Comparison of ENCODE assay signal across 8 mouse cellular contexts in genomic region chr6:52417439-52418124, GRCm38 (mm10).
DNase-seq lines count a peak whose midpoint lies in the region; ATAC-seq lines count a peak whose summit lies in the region.

No protein-coding gene starts in this region.

- no peak overlapping the region for H3K27ac ChIP-seq in forebrain, embryonic 15.5 days (replicated peaks)
- H3K27ac ChIP-seq in forebrain, embryonic 10.5 days: no peak overlapping the region
- H3K27ac ChIP-seq in limb, embryonic 10.5 days: no peak overlapping the region
- peak overlapping the region; percentile 82 for H3K27ac ChIP-seq in stomach, embryonic 16.5 days (ENCODE audit: low read length)
- no peak overlapping the region for H3K27ac ChIP-seq in liver, embryonic 11.5 days (ENCODE audit: low read depth, low read length)

- no peak overlapping the region for H3K9ac ChIP-seq in forebrain, embryonic 15.5 days (replicated peaks)
- H3K9ac ChIP-seq in stomach, embryonic 16.5 days (ENCODE audit: low read length): no peak overlapping the region
- H3K9ac ChIP-seq in liver, embryonic 11.5 days (ENCODE audit: low read depth, low read length): no peak overlapping the region

- no peak overlapping the region for H3K4me2 ChIP-seq in forebrain, embryonic 15.5 days (replicated peaks)
- H3K4me2 ChIP-seq in stomach, embryonic 16.5 days (ENCODE audit: low read depth, low read length): 0 out of 2 replicates have a peak overlapping the region, but pooled peaks have one; percentile 8
- H3K4me2 ChIP-seq in liver, embryonic 11.5 days: no peak overlapping the region

- no peaks in the 10 kb centered on the region for H3K36me3 ChIP-seq in forebrain, embryonic 15.5 days
- no peaks in the 10 kb centered on the region for H3K36me3 ChIP-seq in forebrain, embryonic 10.5 days (replicated peaks)
- no peaks in the 10 kb centered on the region for H3K36me3 ChIP-seq in limb, embryonic 10.5 days
- H3K36me3 ChIP-seq in stomach, embryonic 16.5 days (ENCODE audit: control insufficient read depth, insufficient read depth, low read length): no peaks in the 10 kb centered on the region
- no peaks in the 10 kb centered on the region for H3K36me3 ChIP-seq in liver, embryonic 11.5 days (ENCODE audit: control insufficient read depth, insufficient read depth, low read length)

- DNase-seq in forebrain, embryonic 10.5 days (ENCODE audit: extremely low spot score, low spot score): no peak
- DNase-seq in urinary bladder, postnatal 14 days (ENCODE audit: low spot score): peak; percentile 79
- DNase-seq in urinary bladder, adult 2 months (ENCODE audit: low spot score): no peak
- DNase-seq in limb, embryonic 10.5 days (ENCODE audit: low spot score): peak; percentile 57
- no peak for DNase-seq in liver, embryonic 11.5 days (ENCODE audit: low spot score)
- DNase-seq in spleen, postnatal 10 days (ENCODE audit: low spot score in 2 of 2): no peak

- no peaks in the 10 kb centered on the region for H3K9me3 ChIP-seq in forebrain, embryonic 15.5 days
- no peaks in the 10 kb centered on the region for H3K9me3 ChIP-seq in forebrain, embryonic 10.5 days
- no peaks in the 10 kb centered on the region for H3K9me3 ChIP-seq in limb, embryonic 10.5 days (replicated peaks)
- no peaks in the 10 kb centered on the region for H3K9me3 ChIP-seq in stomach, embryonic 16.5 days (replicated peaks; ENCODE audit: control insufficient read depth, low read length)
- H3K9me3 ChIP-seq in liver, embryonic 11.5 days (ENCODE audit: control insufficient read depth, low read length): no peaks in the 10 kb centered on the region

- H3K4me1 ChIP-seq in forebrain, embryonic 15.5 days: peaks cover 17% of the 10 kb centered on the region
- H3K4me1 ChIP-seq in forebrain, embryonic 10.5 days: peaks cover 29% of the 10 kb centered on the region
- peaks cover 34% of the 10 kb centered on the region for H3K4me1 ChIP-seq in limb, embryonic 10.5 days
- peaks cover 12% of the 10 kb centered on the region; the same call in 1 of the 2 replicates for H3K4me1 ChIP-seq in stomach, embryonic 16.5 days (ENCODE audit: control insufficient read depth, insufficient read depth, low read length)
- H3K4me1 ChIP-seq in liver, embryonic 11.5 days (replicated peaks; ENCODE audit: control insufficient read depth, insufficient read depth, low read length): no peaks in the 10 kb centered on the region

- 23% methylated on average over 10 of the region's 10 CpGs for WGBS in forebrain, embryonic 15.5 days
- WGBS in forebrain, embryonic 10.5 days: 64% methylated on average over 10 of the region's 10 CpGs
- WGBS in limb, embryonic 10.5 days: 26% methylated on average over 10 of the region's 10 CpGs
- 18% methylated on average over 10 of the region's 10 CpGs for WGBS in stomach, embryonic 16.5 days
- 65% methylated on average over 10 of the region's 10 CpGs for WGBS in liver, embryonic 11.5 days

- peak; percentile 57; the same call in 1 of the 2 replicates for ATAC-seq in forebrain, embryonic 15.5 days (replicated peaks)
- peak; percentile 86 for ATAC-seq in stomach, embryonic 16.5 days (ENCODE audit: insufficient read depth, low FRiP score)
- ATAC-seq in liver, embryonic 11.5 days (replicated peaks; ENCODE audit: low FRiP score): no peak

- peaks cover 3% of the 10 kb centered on the region; the same call in 1 of the 2 replicates for H3K27me3 ChIP-seq in forebrain, embryonic 15.5 days
- no peaks in the 10 kb centered on the region for H3K27me3 ChIP-seq in forebrain, embryonic 10.5 days (ENCODE audit: poor library complexity, severe bottlenecking)
- H3K27me3 ChIP-seq in limb, embryonic 10.5 days (ENCODE audit: low read depth, poor library complexity, severe bottlenecking): peaks cover 9% of the 10 kb centered on the region; the same call in 1 of the 2 replicates
- H3K27me3 ChIP-seq in stomach, embryonic 16.5 days (ENCODE audit: control insufficient read depth, insufficient read depth, low read length): no peaks in the 10 kb centered on the region
- no peaks in the 10 kb centered on the region for H3K27me3 ChIP-seq in liver, embryonic 11.5 days (replicated peaks; ENCODE audit: control insufficient read depth, insufficient read depth, low read length)

- no peak overlapping the region for H3K4me3 ChIP-seq in forebrain, embryonic 15.5 days
- H3K4me3 ChIP-seq in forebrain, embryonic 10.5 days: no peak overlapping the region
- no peak overlapping the region for H3K4me3 ChIP-seq in limb, embryonic 10.5 days
- no peak overlapping the region for H3K4me3 ChIP-seq in stomach, embryonic 16.5 days (replicated peaks; ENCODE audit: low read length)
- H3K4me3 ChIP-seq in liver, embryonic 11.5 days (ENCODE audit: low read depth, low read length): no peak overlapping the region

Comparison
In these comparisons a context has a peak if more than half of its experiments do, and no peak if none do; other contexts are left out.
1. DNase-seq: peak in urinary bladder, postnatal 14 days (single experiment) and limb, embryonic 10.5 days (single experiment); none in forebrain, embryonic 10.5 days (single experiment), urinary bladder, adult 2 months (single experiment), liver, embryonic 11.5 days (single experiment) and spleen, postnatal 10 days (0 of 2).